Mouse (Mus musculus) G1E (cell line): ENCODE results near the gene Catsper2.

Experiments used
- CTCF ChIP-seq: IDR thresholded peaks from 2 replicates; pipeline ENCODE4 v1.5.1; 2012; ENCODE audit warnings: low read depth, low read length, inconsistent platforms, mixed read lengths
- GATA1 ChIP-seq: IDR thresholded peaks from 2 replicates; pipeline ENCODE4 v1.6.1; 2012; ENCODE audit warnings: borderline replicate concordance, low read length, inconsistent platforms, mixed read lengths

DNA sequence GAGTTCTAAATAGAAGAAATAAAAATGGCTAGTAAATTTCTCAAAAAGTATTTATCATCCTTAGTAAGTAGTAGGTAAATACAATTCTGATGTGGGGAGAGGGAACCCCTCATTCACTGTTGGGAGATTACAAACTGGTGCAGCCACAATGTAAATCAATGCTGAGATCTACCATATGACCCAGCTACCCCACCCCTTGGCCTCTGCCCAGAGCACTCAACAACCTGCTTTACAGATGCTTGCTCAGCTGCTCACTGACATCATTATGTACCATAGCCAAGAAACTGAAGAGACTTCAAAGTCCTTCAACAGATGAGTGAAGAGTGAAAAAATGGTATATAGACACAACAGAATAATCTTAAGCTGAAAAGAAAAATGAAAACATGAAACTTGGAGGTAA lies 10.3 kb downstream of the Catsper2 start:
- TF ChIP-seq CTCF (no peak), GATA1 (no peak)
